Mouse (Mus musculus): Measurements from ENCODE around the gene Cacna1g.

The Cacna1g gene

DNA sequence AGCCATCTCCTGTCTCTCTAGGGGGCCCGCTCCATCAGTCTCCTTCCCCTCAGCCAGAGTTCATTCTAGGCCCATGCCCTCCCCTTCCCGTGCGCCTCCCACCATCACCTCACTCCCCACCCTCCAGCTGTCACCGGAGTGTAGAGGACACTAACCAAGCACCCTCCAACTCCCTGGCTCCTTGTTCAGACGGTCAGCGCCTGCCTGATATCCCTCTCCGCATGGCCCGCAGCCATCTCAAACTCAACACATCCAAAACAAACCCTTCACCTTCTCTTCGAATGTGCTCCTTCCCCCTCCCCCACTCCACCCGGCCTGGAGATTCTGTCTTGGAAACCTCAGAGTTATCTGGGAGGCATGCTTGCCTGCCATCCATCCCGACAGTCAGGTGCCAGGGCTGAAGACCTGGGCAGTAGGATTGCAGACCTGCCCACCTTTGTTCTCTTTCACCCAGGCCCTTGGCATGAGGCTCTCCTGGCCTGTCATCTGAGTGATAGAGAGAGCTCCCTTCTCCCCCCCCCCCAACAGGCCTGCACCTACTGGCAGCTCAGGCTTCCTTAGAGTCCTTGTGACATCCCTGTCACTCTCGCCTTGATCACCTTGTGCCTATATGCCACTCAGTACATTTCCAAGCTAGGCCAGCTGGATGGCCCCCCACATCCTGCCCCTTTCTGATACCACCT lies 22.8 kb downstream of the Cacna1g start:
- in situ Hi-C loops (cut with MboI; ENCODE audit: unreplicated experiment in 2 of 2) = no loop called here

DNA sequence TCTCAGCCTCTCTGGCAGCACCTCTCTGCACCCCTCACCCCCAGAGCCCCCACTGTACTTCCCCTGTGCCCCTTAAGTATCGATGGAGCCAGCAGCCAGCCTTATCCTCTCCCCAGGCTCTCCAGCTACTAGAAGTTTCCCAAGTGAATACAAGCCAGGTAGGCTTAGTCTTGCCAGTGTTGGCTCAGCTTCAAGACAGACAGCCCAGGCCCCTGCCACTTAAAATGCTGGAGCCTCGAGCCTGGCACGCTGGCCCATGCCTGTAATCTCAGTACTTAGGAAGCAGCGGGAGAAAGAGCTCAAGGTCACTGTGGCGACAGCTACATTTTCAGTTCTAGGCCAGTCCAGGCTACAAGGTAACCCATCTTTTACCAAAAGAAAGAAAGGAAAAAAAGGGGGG lies 24.1 kb downstream of the Cacna1g start:
- in situ Hi-C loops (cut with MboI; ENCODE audit: unreplicated experiment in 2 of 2) = no loop called here

DNA sequence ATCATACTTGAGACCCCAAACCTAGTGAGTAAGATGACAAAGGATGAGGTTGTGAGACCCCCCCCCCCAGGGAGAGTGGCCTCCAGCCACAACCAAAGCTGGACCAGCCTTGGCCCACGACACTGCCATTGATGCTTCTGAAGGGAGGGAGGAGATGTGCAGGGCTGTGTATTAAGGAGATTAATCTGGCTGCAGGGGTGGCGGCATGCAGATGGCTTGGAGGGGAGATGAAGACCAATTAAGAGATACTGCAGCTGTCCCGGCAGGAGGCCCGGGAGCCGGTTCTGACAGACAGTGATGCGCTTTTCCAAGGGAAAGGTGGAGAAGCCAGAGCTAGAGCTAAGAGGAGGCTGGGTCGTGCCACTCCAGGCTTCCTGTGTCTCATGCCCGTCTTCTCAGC lies 24.8 kb downstream of the Cacna1g start:
- in situ Hi-C loops (cut with MboI; ENCODE audit: unreplicated experiment in 2 of 2) = no loop called here

DNA sequence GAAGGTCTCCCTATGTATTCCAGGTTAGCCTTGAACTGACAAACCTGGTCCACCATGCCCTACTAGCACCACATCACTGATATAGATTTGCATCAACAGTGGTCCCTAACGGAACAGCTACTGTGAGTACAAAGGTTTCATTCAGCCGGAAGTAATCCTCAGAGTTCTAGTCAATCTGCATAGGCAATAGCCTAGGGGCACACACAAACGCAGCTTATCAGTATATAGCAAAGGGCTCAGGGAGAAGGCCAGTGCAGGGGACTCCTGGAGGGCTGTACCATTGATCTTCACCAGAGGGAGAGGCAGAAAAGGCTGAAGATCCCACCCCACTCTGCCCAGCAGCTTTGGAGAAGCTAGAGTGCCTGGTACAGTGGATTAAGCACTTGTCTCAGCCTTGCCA lies 27.0 kb downstream of the Cacna1g start:
- in situ Hi-C loops (cut with MboI; ENCODE audit: unreplicated experiment in 2 of 2) = no loop called here

DNA sequence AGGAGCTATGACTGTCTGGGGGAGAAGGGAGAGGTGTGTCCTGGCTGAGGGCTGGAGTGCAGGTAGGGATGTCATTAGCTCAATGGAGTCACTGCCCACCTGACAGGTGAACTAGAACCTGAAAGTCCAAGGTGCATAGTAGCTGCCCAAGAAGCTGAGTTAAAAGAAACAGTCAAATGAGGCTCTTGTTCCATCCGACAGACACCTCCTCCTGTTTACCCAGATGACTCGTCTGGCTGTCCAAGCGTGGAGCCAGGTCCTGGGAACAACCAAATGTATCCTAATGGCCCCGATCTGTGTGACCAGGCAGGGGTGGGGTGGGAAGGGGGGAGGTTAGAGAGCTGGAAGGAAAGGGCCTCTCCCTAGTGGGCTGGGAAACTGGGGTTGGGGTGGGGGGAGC lies 28.7 kb downstream of the Cacna1g start:
- in situ Hi-C loops (cut with MboI; ENCODE audit: unreplicated experiment in 2 of 2) = no loop called here

DNA sequence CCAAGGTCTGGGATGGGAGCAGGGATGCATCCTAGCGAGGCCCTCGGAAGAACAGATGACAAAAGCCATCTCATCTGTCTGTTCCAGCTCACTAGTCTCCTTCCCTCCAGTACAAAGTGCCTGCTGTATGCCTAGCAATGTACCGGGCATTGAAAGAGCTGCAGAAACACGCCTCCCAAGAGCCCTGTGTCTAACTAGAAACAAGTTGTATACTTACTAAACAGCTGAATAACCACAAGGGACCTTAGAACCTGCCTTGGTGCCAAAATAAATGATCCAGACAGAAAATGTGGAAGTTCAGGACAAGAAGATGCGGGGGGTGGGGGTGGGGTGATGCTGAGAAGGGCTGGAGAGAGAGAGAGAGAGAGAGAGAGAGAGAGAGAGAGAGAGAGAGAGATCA lies 29.2 kb downstream of the Cacna1g start:
- in situ Hi-C loops (cut with MboI; ENCODE audit: unreplicated experiment in 2 of 2) = no loop called here

DNA sequence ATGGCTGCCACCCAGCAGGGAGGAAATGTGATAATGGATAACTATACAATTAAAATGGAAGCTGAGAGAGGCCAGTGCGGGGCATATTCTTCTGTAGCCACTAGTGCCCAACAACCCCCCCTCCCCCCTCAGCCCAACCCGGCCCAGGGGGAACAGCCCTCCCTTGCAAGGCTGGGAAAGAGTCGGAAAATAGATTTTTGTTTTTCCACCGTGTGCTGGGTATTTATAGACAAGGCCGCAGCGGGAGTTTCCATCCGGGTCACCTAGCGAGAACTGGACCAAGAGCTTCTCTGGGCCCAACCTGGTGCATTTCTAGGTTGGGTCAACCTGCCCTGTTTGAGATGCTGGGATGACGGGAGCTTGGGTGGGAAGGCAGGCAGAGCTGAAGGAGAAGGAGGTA lies 32.2 kb downstream of the Cacna1g start:
- in situ Hi-C loops (cut with MboI; ENCODE audit: unreplicated experiment in 2 of 2) = no loop called here

DNA sequence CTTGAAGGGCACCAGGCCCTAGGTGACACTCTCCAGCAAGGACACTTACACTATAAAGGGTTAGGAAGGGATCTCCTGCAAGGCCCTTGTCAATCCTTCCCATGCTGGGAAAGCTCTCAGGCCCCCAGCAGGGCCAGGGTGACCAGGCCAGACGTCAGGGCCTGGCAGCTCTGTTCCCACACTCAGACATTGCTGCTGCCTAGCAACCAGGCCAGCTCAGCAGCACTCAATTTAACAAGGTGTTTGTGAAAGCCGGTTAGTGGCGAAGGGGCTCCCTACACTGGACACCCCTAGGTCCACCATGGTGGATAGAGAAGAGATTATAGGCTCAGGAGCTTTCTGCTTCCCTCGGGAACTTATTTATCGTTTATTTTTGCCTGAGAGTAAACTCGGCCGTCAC lies 32.9 kb downstream of the Cacna1g start:
- in situ Hi-C loops (cut with MboI; ENCODE audit: unreplicated experiment in 2 of 2) = no loop called here

DNA sequence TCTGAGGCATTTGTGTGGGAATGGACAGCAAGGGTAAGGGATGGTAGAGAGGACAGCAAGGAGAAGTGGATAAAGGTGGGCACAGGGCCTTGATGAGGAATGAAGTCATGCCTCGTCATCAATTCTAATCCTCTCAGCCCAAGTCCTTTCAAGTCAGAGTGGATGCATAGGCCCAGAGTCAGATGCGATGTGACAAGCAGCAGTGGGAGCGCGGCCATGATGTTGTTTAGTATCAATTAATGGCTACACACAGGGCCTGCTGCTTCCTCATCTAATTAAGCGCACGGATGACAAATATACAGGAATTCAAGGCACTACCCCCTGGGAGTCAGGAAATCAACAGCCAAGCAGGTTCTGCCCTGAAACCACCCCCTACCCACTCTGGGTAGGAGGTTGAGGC lies 33.6 kb downstream of the Cacna1g start:
- in situ Hi-C loops (cut with MboI; ENCODE audit: unreplicated experiment in 2 of 2) = no loop called here

DNA sequence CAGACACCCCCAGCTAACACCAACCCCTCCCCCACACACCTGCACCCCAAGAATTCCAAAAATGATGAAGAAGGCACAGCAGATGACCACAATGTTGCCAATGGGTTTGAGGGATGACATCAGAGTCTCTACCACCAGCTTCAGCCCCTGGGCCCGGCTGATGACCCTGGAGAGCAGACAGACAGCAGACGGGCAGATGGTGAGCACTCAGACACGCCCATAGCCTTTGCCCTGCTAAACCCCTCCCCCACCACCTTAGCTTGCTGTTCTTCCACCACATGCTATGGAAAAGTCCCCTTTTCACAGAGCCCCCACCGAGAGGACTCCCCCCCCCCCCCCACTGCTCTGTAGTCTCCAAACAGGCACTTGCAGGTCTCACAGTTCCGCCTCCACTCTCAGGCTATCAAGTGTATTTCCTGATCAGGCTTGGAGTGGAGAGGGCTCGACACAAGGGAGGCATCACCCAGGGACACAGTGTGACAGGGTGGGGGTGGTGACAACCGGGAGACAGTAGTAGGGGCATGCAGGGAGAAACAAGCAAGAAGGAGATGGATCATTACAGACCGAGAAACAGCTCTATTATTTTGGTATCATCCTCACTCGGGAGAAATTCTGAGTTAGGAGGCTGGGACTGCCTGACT lies 44.9 kb downstream of the Cacna1g start:
- in situ Hi-C loops (cut with MboI; ENCODE audit: unreplicated experiment in 2 of 2) = no loop called here

DNA sequence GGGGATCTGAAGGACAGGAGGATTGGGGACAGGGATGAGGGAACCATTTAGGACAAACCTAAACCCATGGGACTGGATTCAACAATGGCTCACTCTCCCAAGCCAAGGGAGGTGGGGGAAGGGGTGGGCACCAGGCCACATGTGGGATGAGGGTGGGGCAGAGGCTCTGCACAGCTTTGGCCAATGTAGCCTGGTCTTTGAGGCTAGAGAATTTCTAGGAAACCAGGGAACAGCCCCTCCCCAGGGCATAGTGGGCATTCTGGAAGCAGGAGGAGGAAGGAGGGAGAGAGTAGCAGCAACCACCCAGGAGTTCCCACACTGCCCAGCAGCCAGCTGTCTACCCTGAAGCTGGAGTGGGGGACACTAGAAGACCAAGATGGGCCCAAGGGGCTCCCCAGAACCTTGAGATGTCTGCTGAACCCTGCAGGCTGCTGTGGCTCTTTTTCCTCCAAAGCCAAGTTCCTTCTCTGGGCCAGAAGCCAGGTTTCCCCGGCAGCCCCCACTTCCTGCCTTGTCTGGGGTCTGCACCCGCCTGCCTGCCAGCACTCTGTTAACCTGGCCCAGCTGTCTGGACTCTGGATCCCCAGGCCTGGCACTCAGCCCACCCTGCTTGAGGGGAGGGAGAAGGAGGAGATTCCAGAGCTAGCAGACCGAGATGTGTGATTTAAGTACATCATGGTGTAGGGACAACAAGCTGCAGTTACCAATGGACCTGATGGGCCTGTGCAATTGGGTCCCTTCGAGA lies 45.7 kb downstream of the Cacna1g start:
- in situ Hi-C loops (cut with MboI; ENCODE audit: unreplicated experiment in 2 of 2) = no loop called here

DNA sequence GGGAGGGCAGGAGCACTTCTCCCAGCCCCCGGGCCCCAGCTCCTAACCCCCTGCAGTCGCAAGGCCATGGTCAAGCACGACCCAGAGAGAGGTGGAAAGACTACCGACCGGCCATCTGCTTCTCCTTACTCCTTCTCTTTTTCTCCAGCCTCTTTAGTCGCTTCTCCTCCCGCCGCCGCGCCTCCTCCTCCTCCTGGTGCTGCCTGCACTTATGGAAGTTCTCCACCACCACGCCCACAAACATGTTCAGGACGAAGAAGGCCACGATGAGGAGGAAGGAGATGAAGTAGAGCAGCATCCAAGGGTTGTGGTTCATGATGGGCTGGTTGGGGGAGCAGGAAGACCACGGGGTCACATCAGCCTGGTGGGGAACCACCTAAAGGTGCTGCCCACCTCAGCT lies 48.3 kb downstream of the Cacna1g start:
- in situ Hi-C loops (cut with MboI; ENCODE audit: unreplicated experiment in 2 of 2) = no loop called here

DNA sequence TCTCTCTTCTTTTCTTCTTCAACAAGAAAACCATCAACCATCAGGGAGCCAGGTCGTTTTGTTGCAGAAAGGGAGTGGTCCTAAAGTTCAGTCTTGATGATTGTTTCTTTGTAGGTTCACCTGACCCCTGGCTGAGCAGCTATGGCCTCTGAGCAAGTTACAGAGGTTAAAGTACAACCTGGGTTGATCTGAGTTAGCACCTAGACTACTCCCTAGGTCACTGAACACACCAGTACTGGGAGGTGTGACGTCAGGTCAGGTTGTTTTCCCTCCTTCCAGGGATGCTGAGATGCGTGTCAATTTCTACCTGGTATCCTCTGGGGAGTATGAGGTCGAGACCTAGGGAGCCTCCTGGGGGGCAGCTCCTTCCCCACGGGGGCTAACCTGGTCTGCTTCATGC lies 48.8 kb downstream of the Cacna1g start:
- in situ Hi-C loops (cut with MboI; ENCODE audit: unreplicated experiment in 2 of 2) = no loop called here

DNA sequence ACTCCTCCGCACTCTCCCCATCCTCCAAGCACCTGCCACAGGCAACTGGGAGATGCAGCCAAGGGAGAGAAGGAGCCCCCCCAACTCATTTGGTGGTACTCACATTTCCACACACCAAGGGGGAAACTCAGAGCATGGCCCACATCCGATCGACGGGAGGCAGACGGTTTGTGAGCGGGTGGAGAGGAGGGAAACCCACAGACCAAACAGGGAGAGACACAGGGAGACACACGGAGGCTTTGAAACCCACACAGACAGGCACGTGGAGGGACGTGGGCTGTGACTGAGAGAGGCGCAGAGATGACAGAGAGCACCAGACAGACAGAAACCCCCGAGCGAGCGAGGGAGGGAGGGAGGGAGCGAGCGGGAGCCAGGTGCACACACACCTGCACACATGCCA lies 49.6 kb downstream of the Cacna1g start:
- in situ Hi-C loops (cut with MboI; ENCODE audit: unreplicated experiment in 2 of 2) = loop anchor here in 1 of 2 experiments (25.0 kb wide), 1 partner anchor 187 kb away; the partner anchor contains the start of gene Wfikkn2

DNA sequence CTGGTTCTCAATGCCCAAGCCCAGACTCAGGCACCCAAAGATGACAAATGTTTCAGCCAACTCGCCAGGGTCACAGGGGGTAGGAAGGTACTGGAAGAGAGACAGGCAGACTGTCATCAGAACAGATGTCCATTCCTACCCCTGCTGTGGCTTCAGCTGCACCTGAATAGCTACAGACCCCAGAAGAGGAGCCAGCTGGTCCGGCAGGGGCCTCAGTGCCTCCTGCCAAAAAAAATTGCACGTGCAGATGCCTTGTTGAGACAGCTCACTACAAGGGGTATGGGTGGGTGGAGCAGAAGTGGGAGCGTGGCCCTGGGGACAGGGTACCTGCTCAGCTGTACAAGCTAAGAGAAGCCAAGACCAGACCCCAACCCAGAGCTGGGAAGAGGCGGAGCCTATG lies 50.1 kb downstream of the Cacna1g start:
- in situ Hi-C loops (cut with MboI; ENCODE audit: unreplicated experiment in 2 of 2) = loop anchor here in 1 of 2 experiments (25.0 kb wide), 1 partner anchor 187 kb away; the partner anchor contains the start of gene Wfikkn2

DNA sequence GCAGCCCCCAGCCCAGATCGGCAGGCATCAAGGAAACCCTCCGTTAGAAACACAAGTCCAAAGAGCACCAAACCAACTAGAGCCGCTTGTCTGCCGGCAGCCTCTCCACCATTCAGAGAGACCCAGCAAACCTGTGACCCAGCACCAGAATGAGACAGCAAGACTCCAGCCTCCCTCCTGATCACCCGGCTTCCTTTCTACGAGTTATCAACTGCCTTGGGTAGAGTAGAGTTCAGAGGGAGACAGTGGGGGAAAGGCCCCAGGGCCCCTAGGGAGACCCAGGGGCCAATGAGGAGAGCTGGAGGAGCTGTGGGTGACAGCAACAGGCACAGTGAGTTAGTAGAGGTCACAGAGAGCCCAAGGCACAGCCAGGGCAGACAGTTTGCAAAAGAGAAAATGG lies 53.0 kb downstream of the Cacna1g start:
- in situ Hi-C loops (cut with MboI; ENCODE audit: unreplicated experiment in 2 of 2) = loop anchor here in 1 of 2 experiments (25.0 kb wide), 1 partner anchor 184 kb away; the partner anchor contains the start of gene Wfikkn2

DNA sequence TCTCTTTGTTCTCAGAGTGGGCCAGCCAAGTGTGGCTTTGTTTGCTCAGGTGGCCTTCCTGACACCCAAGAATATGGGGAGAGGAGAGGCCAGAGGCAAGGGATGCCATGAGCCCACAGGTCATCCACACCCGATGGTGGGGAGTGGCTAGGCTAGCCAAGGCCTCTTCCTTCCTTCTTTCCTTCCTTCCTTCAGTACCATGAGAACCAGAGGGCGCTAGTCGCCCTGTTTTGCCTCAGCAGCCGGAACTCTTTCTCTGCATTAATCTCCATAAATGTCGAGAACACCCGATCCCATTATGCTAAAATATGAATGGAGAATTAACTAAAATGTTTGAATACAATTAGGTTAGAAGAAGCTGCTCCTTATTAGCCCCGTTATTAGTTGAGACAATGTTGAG lies 53.7 kb downstream of the Cacna1g start:
- in situ Hi-C loops (cut with MboI; ENCODE audit: unreplicated experiment in 2 of 2) = loop anchor here in 1 of 2 experiments (25.0 kb wide), 1 partner anchor 183 kb away; the partner anchor contains the start of gene Wfikkn2

DNA sequence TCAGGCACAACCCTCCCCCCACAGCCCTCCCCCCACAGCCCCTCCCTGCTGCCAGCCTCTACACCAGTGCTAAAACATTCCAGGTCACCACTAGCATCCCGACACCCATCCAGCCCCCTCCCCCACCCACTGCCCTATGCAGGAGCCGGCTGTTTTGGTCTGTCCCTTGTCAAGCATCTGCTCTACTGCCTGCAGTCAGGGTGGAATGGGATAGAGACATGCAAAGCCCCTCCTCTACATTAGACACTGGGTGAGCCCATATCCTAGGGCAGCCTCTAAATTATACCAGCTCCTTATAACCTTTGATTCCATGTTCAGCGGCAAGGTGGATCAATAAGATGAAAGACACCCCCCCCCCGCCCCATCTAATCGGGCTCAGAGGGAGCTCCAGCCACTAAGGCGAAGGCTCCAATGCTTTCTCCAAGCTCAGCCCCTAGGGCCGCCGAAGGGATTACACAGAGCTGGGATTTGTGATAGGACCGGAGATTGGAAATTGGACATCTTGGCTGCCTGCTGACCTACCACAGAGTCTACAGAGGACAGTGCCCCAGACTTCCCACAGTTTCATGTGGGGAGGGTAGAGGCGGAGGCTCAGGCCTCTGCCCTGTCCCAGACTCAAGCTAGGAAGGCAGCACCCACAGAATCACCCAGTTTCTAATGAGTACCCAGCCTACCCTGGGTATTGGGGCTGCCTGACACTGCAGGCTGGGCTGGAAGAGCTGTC lies 54.8 kb downstream of the Cacna1g start:
- in situ Hi-C loops (cut with MboI; ENCODE audit: unreplicated experiment in 2 of 2) = loop anchor here in 1 of 2 experiments (25.0 kb wide), 1 partner anchor 182 kb away; the partner anchor contains the start of gene Wfikkn2

DNA sequence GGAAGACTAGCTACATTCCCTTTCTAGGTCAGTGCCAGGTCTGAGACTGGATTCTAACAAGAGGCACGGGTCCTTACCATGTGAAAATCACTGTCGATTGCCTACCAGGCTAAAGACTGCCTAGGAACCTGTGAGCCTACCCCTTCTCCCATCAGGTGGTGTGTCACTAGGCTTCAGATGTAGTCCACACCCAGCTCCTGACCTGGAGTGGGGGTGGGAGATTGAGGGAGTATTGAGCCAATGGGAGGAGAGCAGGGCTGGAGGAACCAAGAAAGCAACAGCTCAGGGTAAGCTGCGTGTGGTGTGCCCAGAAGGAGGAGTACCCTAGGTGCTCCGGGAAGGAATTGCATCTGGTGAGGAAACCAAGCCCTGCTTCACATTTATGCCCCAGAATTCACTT lies 60.0 kb downstream of the Cacna1g start:
- in situ Hi-C loops (cut with MboI; ENCODE audit: unreplicated experiment in 2 of 2) = loop anchor here in 1 of 2 experiments (25.0 kb wide), 1 partner anchor 177 kb away; the partner anchor contains the start of gene Wfikkn2

DNA sequence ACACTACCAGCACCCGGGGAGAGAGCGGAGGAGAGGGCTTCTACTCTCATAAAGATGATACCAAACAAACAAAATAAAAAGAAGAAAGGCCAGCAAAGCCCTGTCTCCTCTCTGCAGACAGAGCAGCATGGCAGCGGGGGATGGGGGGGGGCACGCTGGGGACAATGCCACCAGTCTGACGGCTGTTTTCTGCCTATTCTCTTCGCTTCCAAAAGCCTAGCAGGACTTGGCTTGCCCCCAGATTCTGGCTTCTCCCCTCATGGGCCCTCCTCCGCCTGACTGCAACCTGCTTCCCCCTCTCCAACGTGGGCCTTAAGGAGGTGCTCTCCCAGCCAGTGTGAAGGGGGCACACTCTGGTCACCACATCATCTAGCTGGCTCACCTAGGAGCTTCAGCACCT lies 60.5 kb downstream of the Cacna1g start:
- in situ Hi-C loops (cut with MboI; ENCODE audit: unreplicated experiment in 2 of 2) = loop anchor here in 1 of 2 experiments (25.0 kb wide), 1 partner anchor 176 kb away; the partner anchor contains the start of gene Wfikkn2
